Mouse (Mus musculus) gastrocnemius, adult 2 months (tissue): ENCODE data around the gene Gtdc1. TPM values are rescaled to one million over a fixed set of nuclear protein-coding genes. Genes with fewer than 3 reads are reported as not detected.

Source experiments
- DNase-seq: peaks from one replicate; pipeline ENCODE4 v3.0.0; 2022
- H3K27ac ChIP-seq: fragments of 200-600 bp; 2 replicates; pipeline ENCODE4 v1.8.1; 2022; ENCODE audit warnings: mild to moderate bottlenecking
- H3K4me3 ChIP-seq: fragments of 200-600 bp; 2 replicates; pipeline ENCODE4 v1.8.1; 2022; ENCODE audit warnings: mild to moderate bottlenecking, moderate library complexity
- CTCF ChIP-seq: fragments of 200-600 bp; IDR thresholded peaks from 2 replicates; pipeline ENCODE4 v1.8.1; 2022; ENCODE audit warnings: antibody characterized with exemption, mild to moderate bottlenecking, moderate library complexity
- intact Hi-C: fragments of 180-260 bp; cut with DNase I; formaldehyde crosslinking; loops from one replicate; pipeline ENCODE4 v1.15.1; 2025
- total RNA-seq, 2 experiments: library from RNA; stranded (reverse); gene quantifications; 2 replicates each; pipeline ENCODE4 v1.2.3; 2021

Gene Gtdc1
- total RNA-seq, 2 experiments from 2014 or later = 27.8 to 29.1 TPM

- intact Hi-C loops = no loop called here
- DNase-seq = no peak
- H3K4me3 ChIP-seq = no peak overlapping the region
- no peak overlapping the region for H3K27ac ChIP-seq
- TF ChIP-seq CTCF = no peak
These were observed 408.2 kb downstream of the Gtdc1 start for GRCm38 (mm10) chr2:44519236-44519635.

GRCm38 (mm10) chr2:44518085-44518484 lies 409.4 kb downstream of the Gtdc1 start:
- no peak for TF ChIP-seq CTCF
- H3K4me3 ChIP-seq = peak overlapping the region; percentile 15; the same call in 1 of the 2 replicates
- peak overlapping the region; percentile 66 for H3K27ac ChIP-seq
- no peak for DNase-seq
- intact Hi-C loops = no loop called here

Other genes with a start within 250 kb of the Gtdc1 start
- 10 to 100 TPM; 31.3 to 41.6 TPM for gene Zeb2, start 189.7 kb upstream of the Gtdc1 start, total RNA-seq